Mouse (Mus musculus) limb, embryonic 11.5 days (tissue): Measurements from ENCODE around the gene Arhgap17. TPM values are rescaled to one million over a fixed set of nuclear protein-coding genes. Genes with fewer than 3 reads are reported as not detected.

Source experiments
- ATAC-seq: fragments of 200-750 bp; cut with Nextera tagmentation; 2 replicates; pipeline ENCODE4 v1.8.0; 2017; ENCODE audit warnings: low read depth; ENCODE audit not compliant: insufficient number of reproducible peaks, low FRiP score, low TSS enrichment
- DNase-seq: peaks from one replicate; pipeline ENCODE4 v3.0.0-alpha.2; 2015; ENCODE audit warnings: low spot score
- H3K27ac ChIP-seq: fragments of 300-500 bp; sonication (generic); replicated peaks from 2 replicates; pipeline ENCODE4 v1.5.1; 2014; ENCODE audit warnings: low read depth, mild to moderate bottlenecking, low read length
- H3K27me3 ChIP-seq: fragments of 300-500 bp; sonication (generic); 2 replicates; pipeline ENCODE4 v1.6.1; 2014; ENCODE audit warnings: mild to moderate bottlenecking, low read length, mixed read lengths; ENCODE audit not compliant: control insufficient read depth, insufficient read depth
- H3K36me3 ChIP-seq: fragments of 300-500 bp; sonication (generic); 2 replicates; pipeline ENCODE4 v1.6.1; 2014; ENCODE audit warnings: mild to moderate bottlenecking, low read length, moderate library complexity, mixed read lengths; ENCODE audit not compliant: control insufficient read depth, insufficient read depth
- H3K4me1 ChIP-seq: fragments of 300-500 bp; sonication (generic); 2 replicates; pipeline ENCODE4 v1.6.1; 2014; ENCODE audit warnings: low read length, mixed read lengths; ENCODE audit not compliant: control insufficient read depth, insufficient read depth
- H3K4me2 ChIP-seq: fragments of 300-500 bp; sonication (generic); 2 replicates; pipeline ENCODE4 v1.6.1; 2014; ENCODE audit warnings: low read depth, mild to moderate bottlenecking, moderate library complexity; ENCODE audit not compliant: severe bottlenecking
- H3K4me3 ChIP-seq: fragments of 300-500 bp; sonication (generic); 2 replicates; pipeline ENCODE4 v1.5.1; 2014; ENCODE audit warnings: low read depth, low read length
- H3K9ac ChIP-seq: fragments of 300-500 bp; sonication (generic); 2 replicates; pipeline ENCODE4 v1.6.1; 2014; ENCODE audit warnings: mild to moderate bottlenecking, low read length
- H3K9me3 ChIP-seq: fragments of 300-500 bp; sonication (generic); 2 replicates; pipeline ENCODE4 v1.6.1; 2016; ENCODE audit warnings: low read length; ENCODE audit not compliant: control insufficient read depth
- WGBS: fragments of 180-500 bp; shearing (Covaris S2); extraction: QIAGEN DNeasy Blood & Tissue Kit; methylation state at CpG from one replicate; pipeline ENCODE4 v1.1.7; 2014; 5-methylcytosine and 5-hydroxymethylcytosine counted together
- polyA plus RNA-seq: library from polyadenylated mRNA; unstranded; fragments of >200 nt; fragmentation: Nextera tagmentation; extraction: Ambion mirVana; gene quantifications from 2 replicates; pipeline ENCODE4 v1.2.1, GENCODE M21; 2014

Gene Arhgap17
- polyA plus RNA-seq, 1 experiment from 2014 or later, result 32.6 TPM

GRCm38 (mm10) chr7:123344079-123344780, 25.5 kb downstream of the Arhgap17 start:
- 89% methylated on average over 5 of the region's 5 CpGs for WGBS
- Histone ChIP-seq H3K9me3 (no peaks in the 10 kb centered on the region), H3K36me3 (no peaks in the 10 kb centered on the region), H3K4me2 (no peak overlapping the region), H3K27me3 (no peaks in the 10 kb centered on the region), H3K4me1 (no peaks in the 10 kb centered on the region), H3K27ac (no peak overlapping the region), H3K9ac (no peak overlapping the region), H3K4me3 (no peak overlapping the region)
- ATAC-seq, result no peak
- no peak for DNase-seq

GRCm38 (mm10) chr7:123341896-123342295, 27.8 kb downstream of the Arhgap17 start:
- no peak overlapping the region for H3K9ac ChIP-seq
- WGBS, result 78% methylated on average over 5 of the region's 5 CpGs
- H3K4me3 ChIP-seq, result no peak overlapping the region
- no peaks in the 10 kb centered on the region for H3K4me1 ChIP-seq
- no peak overlapping the region for H3K27ac ChIP-seq
- no peaks in the 10 kb centered on the region for H3K36me3 ChIP-seq
- DNase-seq (no peak), ATAC-seq (no peak)
- no peaks in the 10 kb centered on the region for H3K27me3 ChIP-seq
- H3K9me3 ChIP-seq, result no peaks in the 10 kb centered on the region
- H3K4me2 ChIP-seq, result no peak overlapping the region

- no peaks in the 10 kb centered on the region for H3K4me1 ChIP-seq
- ATAC-seq (no peak), DNase-seq (no peak)
- H3K4me2 ChIP-seq, result no peak overlapping the region
- WGBS, result 50% methylated on average over 8 of the region's 8 CpGs
- no peak overlapping the region for H3K4me3 ChIP-seq
- no peak overlapping the region for H3K9ac ChIP-seq
- H3K27me3 ChIP-seq, result no peaks in the 10 kb centered on the region
- 0 out of 2 replicates have a peak, but pooled peaks cover 3% of the 10 kb centered on the region for H3K36me3 ChIP-seq
- H3K27ac ChIP-seq, result no peak overlapping the region
- H3K9me3 ChIP-seq, result no peaks in the 10 kb centered on the region
These were observed 31.4 kb downstream of the Arhgap17 start for GRCm38 (mm10) chr7:123338351-123338750.

GRCm38 (mm10) chr7:123336322-123336721, 33.4 kb downstream of the Arhgap17 start:
- ATAC-seq, result no peak
- DNase-seq, result no peak
- 0 out of 2 replicates have a peak, but pooled peaks cover 3% of the 10 kb centered on the region for H3K36me3 ChIP-seq
- no peaks in the 10 kb centered on the region for H3K4me1 ChIP-seq
- H3K27ac ChIP-seq, result no peak overlapping the region
- H3K27me3 ChIP-seq, result no peaks in the 10 kb centered on the region
- no peak overlapping the region for H3K9ac ChIP-seq
- no peak overlapping the region for H3K4me2 ChIP-seq
- WGBS, result 76% methylated on average over 1 of the region's 1 CpGs
- no peaks in the 10 kb centered on the region for H3K9me3 ChIP-seq
- no peak overlapping the region for H3K4me3 ChIP-seq

- no peaks in the 10 kb centered on the region for H3K4me1 ChIP-seq
- peaks cover 7% of the 10 kb centered on the region; the same call in 1 of the 2 replicates for H3K36me3 ChIP-seq
- ATAC-seq, result 0 out of 2 replicates have a peak, but pooled peaks have one; percentile 47
- no peak overlapping the region for H3K9ac ChIP-seq
- H3K9me3 ChIP-seq, result no peaks in the 10 kb centered on the region
- no peaks in the 10 kb centered on the region for H3K27me3 ChIP-seq
- H3K27ac ChIP-seq, result no peak overlapping the region
- no peak for DNase-seq
- H3K4me3 ChIP-seq, result no peak overlapping the region
- 83% methylated on average over 9 of the region's 9 CpGs for WGBS
- H3K4me2 ChIP-seq, result no peak overlapping the region
These were observed 39.2 kb downstream of the Arhgap17 start for GRCm38 (mm10) chr7:123330506-123330905.

- H3K4me3 ChIP-seq, result no peak overlapping the region
- no peaks in the 10 kb centered on the region for H3K27me3 ChIP-seq
- DNase-seq, result no peak
- peaks cover 8% of the 10 kb centered on the region for H3K36me3 ChIP-seq
- ATAC-seq, result no peak
- whole genome bisulfite sequencing, result 63% methylated on average over 4 of the region's 4 CpGs
- H3K4me2 ChIP-seq, result no peak overlapping the region
- H3K9me3 ChIP-seq, result no peaks in the 10 kb centered on the region
- H3K27ac ChIP-seq, result no peak overlapping the region
- H3K9ac ChIP-seq, result no peak overlapping the region
- H3K4me1 ChIP-seq, result no peaks in the 10 kb centered on the region
These were observed 41.8 kb downstream of the Arhgap17 start for GRCm38 (mm10) chr7:123327909-123328308.

GRCm38 (mm10) chr7:123326901-123327300, 42.8 kb downstream of the Arhgap17 start:
- 87% methylated on average over 4 of the region's 4 CpGs for WGBS

GRCm38 (mm10) chr7:123326062-123326461, 43.7 kb downstream of the Arhgap17 start:
- ATAC-seq, result no peak
- Histone ChIP-seq H3K36me3 (peaks cover 8% of the 10 kb centered on the region), H3K9me3 (no peaks in the 10 kb centered on the region), H3K4me3 (no peak overlapping the region), H3K9ac (no peak overlapping the region), H3K4me1 (no peaks in the 10 kb centered on the region), H3K27ac (no peak overlapping the region), H3K27me3 (no peaks in the 10 kb centered on the region), H3K4me2 (no peak overlapping the region)
- 93% methylated on average over 5 of the region's 5 CpGs for WGBS
- DNase-seq, result no peak

More at GRCm38 (mm10) chr7:123326901-123327300, 42.8 kb downstream of the Arhgap17 start:
- H3K4me1 ChIP-seq, result no peaks in the 10 kb centered on the region
- H3K27ac ChIP-seq, result no peak overlapping the region
- H3K9ac ChIP-seq, result no peak overlapping the region
- ATAC-seq (no peak), DNase-seq (no peak)
- no peaks in the 10 kb centered on the region for H3K9me3 ChIP-seq
- H3K27me3 ChIP-seq, result no peaks in the 10 kb centered on the region
- no peak overlapping the region for H3K4me3 ChIP-seq
- H3K4me2 ChIP-seq, result no peak overlapping the region
- peaks cover 8% of the 10 kb centered on the region for H3K36me3 ChIP-seq

- Histone ChIP-seq H3K4me1 (no peaks in the 10 kb centered on the region), H3K36me3 (peaks cover 8% of the 10 kb centered on the region), H3K9me3 (no peaks in the 10 kb centered on the region), H3K4me2 (no peak overlapping the region), H3K9ac (no peak overlapping the region), H3K27ac (no peak overlapping the region), H3K27me3 (no peaks in the 10 kb centered on the region), H3K4me3 (no peak overlapping the region)
- WGBS, result 100% methylated on average over 1 of the region's 1 CpGs
- no peak for DNase-seq
- no peak for ATAC-seq
These were observed 45.6 kb downstream of the Arhgap17 start for GRCm38 (mm10) chr7:123324105-123324504.
